Mouse (Mus musculus): ENCODE results near the gene Hip1r. TPM values are rescaled to one million over a fixed set of nuclear protein-coding genes. Genes with fewer than 3 reads are reported as not detected.

Hip1r gene
- polyA plus RNA-seq, 1 experiment from 2014 or later = 8.4 TPM

DNA sequence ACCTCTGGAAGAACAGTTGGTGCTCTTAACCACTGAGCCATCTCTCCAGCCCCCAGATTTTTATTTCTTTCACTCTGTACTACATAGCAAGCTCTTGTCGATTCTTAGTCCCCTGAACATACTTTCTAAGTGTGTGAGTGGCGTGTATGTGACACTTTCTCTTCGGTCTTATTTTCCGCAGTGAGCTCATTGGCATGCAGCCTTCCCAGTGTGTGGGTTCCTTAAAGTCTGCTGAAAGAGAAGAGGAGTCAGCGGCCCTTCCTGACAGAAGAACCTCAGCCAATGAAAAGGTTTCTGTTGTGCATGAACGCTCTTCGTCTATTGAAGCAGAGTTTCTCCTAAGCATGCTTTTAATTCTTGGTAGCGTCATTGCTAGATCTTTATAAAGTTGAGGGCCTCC is 16.2 kb upstream of the Hip1r start:
- H3K9me3 ChIP-seq = no peaks in the 10 kb centered on the region
- no peaks in the 10 kb centered on the region for H3K27me3 ChIP-seq (ENCODE audit: insufficient read depth, poor library complexity, severe bottlenecking)
- peaks cover 3% of the 10 kb centered on the region; the same call in 1 of the 2 replicates for H3K4me1 ChIP-seq
- H3K36me3 ChIP-seq = no peaks in the 10 kb centered on the region
- no peak overlapping the region for H3K27ac ChIP-seq
- no peak for DNase-seq (ENCODE audit: low spot score)
- 88% methylated on average over 8 of the region's 8 CpGs for WGBS
- H3K4me3 ChIP-seq = no peak overlapping the region

DNA sequence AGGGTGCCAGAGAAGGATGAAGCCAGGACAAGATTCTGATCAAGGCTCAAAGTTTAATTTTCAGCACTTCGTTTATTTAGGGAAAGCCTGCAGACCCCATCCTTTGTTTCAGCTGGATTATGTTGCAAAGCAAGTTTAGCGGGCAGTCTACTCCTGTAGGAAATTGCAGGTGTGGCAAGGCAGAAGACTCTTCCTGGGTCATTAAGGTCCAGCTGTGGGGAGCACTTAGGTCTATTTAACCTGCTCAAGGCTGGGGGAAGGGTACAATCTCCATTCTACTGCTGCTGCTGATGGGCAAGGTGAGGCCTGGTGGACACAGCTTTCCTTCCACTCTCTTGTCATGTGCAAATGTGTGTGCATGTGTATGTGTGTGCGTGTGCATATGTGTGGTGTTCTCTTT is 14.4 kb upstream of the Hip1r start:
- no peak overlapping the region for H3K4me3 ChIP-seq
- DNase-seq (ENCODE audit: low spot score) = no peak
- no peaks in the 10 kb centered on the region for H3K36me3 ChIP-seq
- H3K4me1 ChIP-seq = peaks cover 6% of the 10 kb centered on the region; the same call in 1 of the 2 replicates
- no peaks in the 10 kb centered on the region for H3K9me3 ChIP-seq
- no peaks in the 10 kb centered on the region for H3K27me3 ChIP-seq (ENCODE audit: insufficient read depth, poor library complexity, severe bottlenecking)
- 76% methylated on average over 3 of the region's 3 CpGs for WGBS
- H3K27ac ChIP-seq = no peak overlapping the region

DNA sequence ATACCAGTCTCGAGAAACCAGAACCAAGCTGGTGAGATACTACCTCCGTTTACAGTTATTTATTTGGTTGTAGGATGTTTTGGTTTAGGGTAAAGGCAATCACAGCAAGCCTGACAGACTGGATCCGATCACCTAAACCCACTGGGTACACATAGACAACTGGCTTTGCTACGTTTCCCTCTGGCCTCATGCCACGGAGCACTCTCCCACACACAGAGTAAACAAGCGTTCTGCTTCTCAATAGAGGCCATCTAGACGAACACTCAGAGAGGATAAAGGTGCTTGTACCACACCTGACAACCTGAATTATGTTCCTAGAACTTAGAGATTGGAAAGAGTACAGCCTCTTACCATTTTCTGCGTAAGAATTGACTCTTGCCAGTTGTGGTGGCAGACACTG is 13.3 kb upstream of the Hip1r start:
- Histone ChIP-seq H3K27me3 (ENCODE audit: insufficient read depth, poor library complexity, severe bottlenecking) (no peaks in the 10 kb centered on the region), H3K36me3 (no peaks in the 10 kb centered on the region), H3K9me3 (no peaks in the 10 kb centered on the region), H3K4me3 (no peak overlapping the region), H3K4me1 (0 out of 2 replicates have a peak, but pooled peaks cover 9% of the 10 kb centered on the region), H3K27ac (no peak overlapping the region)
- DNase-seq (ENCODE audit: low spot score) = no peak
- 75% methylated on average over 8 of the region's 8 CpGs for WGBS

DNA sequence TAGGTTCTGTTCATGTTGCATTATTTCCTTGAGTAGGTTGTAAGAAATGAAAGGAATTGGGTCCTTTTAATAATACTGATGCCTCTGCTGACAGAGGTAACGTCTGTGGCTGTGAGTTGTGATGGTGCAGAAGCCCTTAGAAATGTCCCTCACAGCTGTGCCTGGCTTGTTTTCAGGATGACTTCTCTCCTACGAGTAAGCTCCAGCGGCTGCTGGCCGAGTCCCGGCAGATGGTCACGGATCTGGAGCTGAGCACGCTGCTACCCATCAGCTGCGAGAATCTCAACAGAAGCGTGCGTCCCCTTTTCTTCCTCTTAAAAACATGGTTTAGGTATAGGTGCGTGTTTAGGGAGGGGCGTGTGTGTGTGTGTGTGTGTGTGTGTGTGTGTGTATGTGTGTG is 12.4 kb upstream of the Hip1r start:
- Histone ChIP-seq H3K9me3 (no peaks in the 10 kb centered on the region), H3K27me3 (ENCODE audit: insufficient read depth, poor library complexity, severe bottlenecking) (no peaks in the 10 kb centered on the region), H3K27ac (no peak overlapping the region), H3K4me3 (no peak overlapping the region), H3K4me1 (0 out of 2 replicates have a peak, but pooled peaks cover 9% of the 10 kb centered on the region), H3K36me3 (no peaks in the 10 kb centered on the region)
- no peak for DNase-seq (ENCODE audit: low spot score)
- 82% methylated on average over 12 of the region's 12 CpGs for WGBS

DNA sequence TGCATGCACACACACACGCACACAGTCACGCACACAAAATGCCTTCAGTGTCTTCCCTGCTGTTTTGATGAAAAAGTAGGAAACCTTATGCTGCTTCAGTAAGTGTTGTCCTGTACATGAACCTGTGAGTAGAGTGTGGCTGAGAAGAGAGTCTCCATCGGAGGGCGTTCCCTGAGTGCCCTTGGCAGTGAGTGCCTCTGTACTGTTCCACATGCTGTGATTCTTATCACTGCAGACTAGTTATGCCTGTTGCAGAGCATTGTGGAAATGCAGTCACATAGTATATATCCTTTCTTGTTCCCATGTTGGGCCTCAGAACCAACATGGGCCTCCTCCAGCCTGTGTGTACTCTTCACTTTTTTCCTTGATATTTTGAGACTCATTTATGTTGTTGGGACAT is 9.2 kb upstream of the Hip1r start:
- WGBS = 90% methylated on average over 4 of the region's 4 CpGs
- no peaks in the 10 kb centered on the region for H3K9me3 ChIP-seq
- 0 out of 2 replicates have a peak, but pooled peaks cover 3% of the 10 kb centered on the region for H3K27me3 ChIP-seq (ENCODE audit: insufficient read depth, poor library complexity, severe bottlenecking)
- H3K27ac ChIP-seq = no peak overlapping the region
- 0 out of 2 replicates have a peak, but pooled peaks cover 9% of the 10 kb centered on the region for H3K4me1 ChIP-seq
- H3K4me3 ChIP-seq = no peak overlapping the region
- H3K36me3 ChIP-seq = no peaks in the 10 kb centered on the region
- DNase-seq (ENCODE audit: low spot score) = no peak

DNA sequence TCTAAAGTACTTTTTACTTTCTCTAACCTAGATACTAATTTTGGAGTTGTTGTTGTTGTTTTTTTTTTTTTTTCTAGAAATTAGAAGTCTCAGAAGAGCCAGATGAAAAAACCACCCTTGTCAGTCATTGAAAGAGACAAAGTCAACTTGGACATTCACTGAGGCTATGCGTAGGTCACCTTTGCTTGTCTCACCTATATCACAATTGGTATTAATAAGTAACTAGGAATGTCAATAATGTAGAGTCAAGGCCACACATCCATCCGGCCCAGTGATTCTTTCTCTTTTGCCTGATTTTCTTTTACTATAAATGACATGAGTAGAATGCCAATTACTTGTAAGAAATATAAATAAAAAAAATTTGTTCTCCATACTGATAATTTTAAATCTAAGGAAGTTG is 6.7 kb upstream of the Hip1r start:
- Histone ChIP-seq H3K4me3 (no peak overlapping the region), H3K36me3 (no peaks in the 10 kb centered on the region), H3K27ac (no peak overlapping the region), H3K4me1 (0 out of 2 replicates have a peak, but pooled peaks cover 9% of the 10 kb centered on the region), H3K27me3 (ENCODE audit: insufficient read depth, poor library complexity, severe bottlenecking) (peaks cover 13% of the 10 kb centered on the region; the same call in 1 of the 2 replicates), H3K9me3 (no peaks in the 10 kb centered on the region)
- 91% methylated on average over 2 of the region's 2 CpGs for WGBS
- no peak for DNase-seq (ENCODE audit: low spot score)

DNA sequence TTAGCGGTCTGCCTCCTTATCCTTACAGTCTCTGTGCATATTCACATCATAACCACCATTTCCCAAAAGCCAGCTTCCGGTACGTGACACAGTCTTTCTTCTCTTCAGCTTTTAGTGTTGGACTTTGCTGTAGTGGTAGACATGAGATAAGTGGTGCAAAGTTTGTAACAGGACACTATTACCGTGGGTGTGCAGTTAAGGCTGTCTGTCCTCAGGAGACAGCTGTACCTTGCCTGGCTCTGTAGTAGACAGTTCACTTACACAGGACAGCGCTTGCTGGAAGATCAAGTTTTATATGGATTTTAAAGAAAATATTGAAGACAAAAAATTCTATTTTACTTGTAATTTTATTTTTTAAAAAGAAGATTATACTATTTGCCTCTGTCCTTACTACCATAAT is 5.0 kb upstream of the Hip1r start:
- H3K27me3 ChIP-seq (ENCODE audit: insufficient read depth, poor library complexity, severe bottlenecking) = peaks cover 29% of the 10 kb centered on the region
- DNase-seq (ENCODE audit: low spot score) = no peak
- peaks cover 14% of the 10 kb centered on the region for H3K4me1 ChIP-seq
- WGBS = 70% methylated on average over 5 of the region's 5 CpGs
- H3K4me3 ChIP-seq = no peak overlapping the region
- H3K9me3 ChIP-seq = no peaks in the 10 kb centered on the region
- H3K36me3 ChIP-seq = no peaks in the 10 kb centered on the region
- no peak overlapping the region for H3K27ac ChIP-seq

DNA sequence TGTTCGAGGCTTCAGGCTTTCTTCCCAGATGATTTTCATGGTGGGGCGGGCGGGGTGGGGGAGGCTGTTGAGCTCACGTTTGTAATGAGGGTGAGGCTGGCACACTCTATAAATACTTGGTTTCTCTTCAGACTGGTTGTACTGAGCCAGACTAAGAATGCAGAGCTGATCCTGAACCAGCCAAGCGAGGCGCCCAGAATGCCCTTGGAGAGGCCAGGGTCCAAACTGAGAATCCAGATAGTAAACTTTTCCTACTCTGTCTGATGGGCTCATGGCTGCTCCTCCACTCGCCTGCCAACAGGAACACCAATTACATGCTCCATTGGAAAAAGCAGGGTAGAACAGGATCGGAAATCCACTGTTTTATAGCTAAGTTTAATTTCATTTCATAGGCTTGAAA is 4.2 kb upstream of the Hip1r start:
- no peaks in the 10 kb centered on the region for H3K9me3 ChIP-seq
- WGBS = 73% methylated on average over 8 of the region's 8 CpGs
- H3K4me1 ChIP-seq = peaks cover 12% of the 10 kb centered on the region
- H3K4me3 ChIP-seq = no peak overlapping the region
- peaks cover 34% of the 10 kb centered on the region for H3K27me3 ChIP-seq (ENCODE audit: insufficient read depth, poor library complexity, severe bottlenecking)
- DNase-seq (ENCODE audit: low spot score) = no peak
- H3K27ac ChIP-seq = no peak overlapping the region
- H3K36me3 ChIP-seq = no peaks in the 10 kb centered on the region

DNA sequence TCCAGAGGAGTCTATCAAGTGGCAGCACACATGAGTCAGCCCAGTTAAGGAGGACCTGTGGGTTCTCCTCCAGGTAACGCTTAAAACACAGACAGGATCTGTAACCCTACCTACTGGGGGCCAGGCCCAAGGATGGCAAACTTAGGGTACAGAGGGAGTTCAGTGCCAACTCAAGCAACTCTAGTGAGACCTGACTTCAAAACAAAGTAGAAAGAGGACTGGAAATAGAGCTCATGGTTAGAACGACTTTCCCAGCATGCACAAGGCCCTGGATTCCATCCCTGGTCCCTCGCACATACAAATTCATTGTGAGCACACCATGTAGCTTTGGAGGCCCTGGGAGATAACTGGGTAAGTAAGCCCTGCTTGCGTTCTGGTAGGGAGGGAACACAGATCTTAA is 2.9 kb upstream of the Hip1r start:
- DNase-seq (ENCODE audit: low spot score) = no peak
- Histone ChIP-seq H3K4me1 (peaks cover 16% of the 10 kb centered on the region), H3K36me3 (no peaks in the 10 kb centered on the region), H3K27me3 (ENCODE audit: insufficient read depth, poor library complexity, severe bottlenecking) (peaks cover 47% of the 10 kb centered on the region), H3K27ac (no peak overlapping the region), H3K4me3 (no peak overlapping the region), H3K9me3 (no peaks in the 10 kb centered on the region)
- WGBS = 83% methylated on average over 4 of the region's 4 CpGs

DNA sequence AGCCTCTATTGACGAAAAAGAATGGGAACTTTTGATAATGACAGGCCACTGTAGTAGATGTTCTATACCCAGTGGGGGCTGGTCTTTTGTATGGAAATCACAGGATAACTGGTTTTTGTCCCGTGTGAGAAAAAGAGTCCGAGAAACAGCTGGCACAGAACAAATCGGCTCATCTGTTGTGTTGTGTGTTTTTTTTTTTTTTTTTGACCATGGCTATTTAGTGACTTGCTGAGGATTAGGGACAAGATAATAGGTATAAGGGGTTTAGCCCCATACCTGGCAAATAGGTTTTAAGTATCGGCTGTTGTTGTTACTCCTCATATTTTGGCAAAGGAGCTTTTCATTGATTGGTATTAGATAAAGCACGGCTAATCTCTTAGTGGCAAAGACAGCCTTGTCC is 975 bp upstream of the Hip1r start:
- Histone ChIP-seq H3K4me3 (no peak overlapping the region), H3K36me3 (no peaks in the 10 kb centered on the region), H3K4me1 (peaks cover 29% of the 10 kb centered on the region), H3K27me3 (ENCODE audit: insufficient read depth, poor library complexity, severe bottlenecking) (peaks cover 58% of the 10 kb centered on the region), H3K27ac (no peak overlapping the region), H3K9me3 (no peaks in the 10 kb centered on the region)
- WGBS = 77% methylated on average over 6 of the region's 6 CpGs
- DNase-seq (ENCODE audit: low spot score) = no peak

DNA sequence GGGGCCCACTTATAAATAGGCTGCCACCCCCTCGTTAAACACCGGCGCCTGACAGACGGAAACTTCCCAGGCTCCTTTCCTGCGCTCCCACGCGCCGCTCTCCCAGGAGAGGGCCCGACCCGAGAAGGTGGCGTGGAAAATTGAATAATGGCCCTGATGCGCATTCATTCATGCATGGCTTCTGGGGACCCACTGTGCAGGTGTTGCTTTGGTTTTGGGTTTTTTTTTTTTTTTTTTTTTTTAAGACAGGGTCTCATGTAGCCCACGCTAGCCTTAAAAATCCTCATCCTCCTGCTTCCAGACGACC is 704 bp downstream of the Hip1r start:
- peak overlapping the region; percentile 85 for H3K4me3 ChIP-seq
- no peaks in the 10 kb centered on the region for H3K9me3 ChIP-seq
- no peaks in the 10 kb centered on the region for H3K36me3 ChIP-seq
- H3K27ac ChIP-seq = peak overlapping the region; percentile 88; the same call in 1 of the 2 replicates
- under 1% methylated on average over 14 of the region's 14 CpGs for WGBS
- no peak for DNase-seq (ENCODE audit: low spot score)
- H3K4me1 ChIP-seq = peaks cover 38% of the 10 kb centered on the region
- H3K27me3 ChIP-seq (ENCODE audit: insufficient read depth, poor library complexity, severe bottlenecking) = peaks cover 60% of the 10 kb centered on the region

DNA sequence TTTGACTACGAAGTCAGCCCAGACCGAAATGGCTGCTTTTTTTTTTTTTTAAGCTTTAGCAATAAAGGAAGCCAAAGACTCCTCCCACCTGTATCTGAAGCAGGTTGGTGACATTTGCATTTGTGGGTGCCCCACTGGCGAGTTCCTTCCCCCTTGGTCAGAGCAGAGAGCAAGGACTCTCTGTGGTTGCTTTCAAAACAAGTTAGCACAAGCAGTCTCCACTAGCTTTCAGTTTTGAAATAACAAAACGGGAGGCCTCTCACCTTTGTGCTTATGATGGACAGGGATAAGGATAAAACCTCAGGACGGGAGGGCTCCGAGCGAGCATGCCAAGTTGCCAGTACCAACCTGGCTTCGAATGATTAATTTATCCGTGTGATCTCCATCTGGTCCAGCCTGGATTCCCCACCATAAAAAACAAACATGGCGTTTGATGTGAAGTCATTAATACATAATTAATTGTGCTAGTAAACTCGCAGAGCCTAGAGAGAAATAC is 1.2 kb downstream of the Hip1r start:
- no peak for DNase-seq (ENCODE audit: low spot score)
- H3K4me3 ChIP-seq = peak overlapping the region; percentile 85
- 47% methylated on average over 11 of the region's 11 CpGs for WGBS

DNA sequence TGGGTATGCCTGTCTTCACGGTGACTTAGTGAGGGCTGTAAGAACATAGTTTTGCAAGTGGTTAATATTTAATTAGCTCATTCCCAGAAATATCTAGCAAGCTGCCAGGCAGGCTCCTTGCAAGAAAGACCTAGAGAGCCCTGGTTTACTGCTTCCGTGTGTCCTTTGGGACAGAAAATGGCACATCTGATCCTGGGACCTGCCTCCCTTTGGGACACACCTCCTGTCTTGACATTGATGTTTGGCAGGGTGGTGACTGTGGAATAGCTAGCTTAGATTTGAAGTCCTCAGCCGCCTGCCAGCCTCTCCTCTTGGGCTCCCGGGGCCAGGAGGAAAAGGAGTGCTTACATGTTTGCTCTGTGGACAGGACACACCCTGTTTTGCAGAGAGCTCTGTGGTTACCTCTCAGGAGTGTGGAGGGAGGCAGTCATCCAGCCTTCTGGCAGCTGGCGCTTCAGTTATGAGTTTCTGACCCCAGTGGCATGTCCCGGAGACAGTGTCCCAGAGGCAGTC is 2.3 kb downstream of the Hip1r start:
- Histone ChIP-seq H3K4me1 (peaks cover 41% of the 10 kb centered on the region), H3K9me3 (no peaks in the 10 kb centered on the region), H3K4me3 (no peak overlapping the region), H3K27ac (no peak overlapping the region), H3K27me3 (ENCODE audit: insufficient read depth, poor library complexity, severe bottlenecking) (peaks cover 51% of the 10 kb centered on the region), H3K36me3 (no peaks in the 10 kb centered on the region)
- no peak for DNase-seq (ENCODE audit: low spot score)
- 51% methylated on average over 6 of the region's 6 CpGs for WGBS

More for the DNA sequence above, 1.2 kb downstream of the Hip1r start:
- Histone ChIP-seq H3K9me3 (no peaks in the 10 kb centered on the region), H3K27me3 (ENCODE audit: insufficient read depth, poor library complexity, severe bottlenecking) (peaks cover 57% of the 10 kb centered on the region), H3K36me3 (no peaks in the 10 kb centered on the region), H3K27ac (no peak overlapping the region), H3K4me1 (peaks cover 41% of the 10 kb centered on the region)

DNA sequence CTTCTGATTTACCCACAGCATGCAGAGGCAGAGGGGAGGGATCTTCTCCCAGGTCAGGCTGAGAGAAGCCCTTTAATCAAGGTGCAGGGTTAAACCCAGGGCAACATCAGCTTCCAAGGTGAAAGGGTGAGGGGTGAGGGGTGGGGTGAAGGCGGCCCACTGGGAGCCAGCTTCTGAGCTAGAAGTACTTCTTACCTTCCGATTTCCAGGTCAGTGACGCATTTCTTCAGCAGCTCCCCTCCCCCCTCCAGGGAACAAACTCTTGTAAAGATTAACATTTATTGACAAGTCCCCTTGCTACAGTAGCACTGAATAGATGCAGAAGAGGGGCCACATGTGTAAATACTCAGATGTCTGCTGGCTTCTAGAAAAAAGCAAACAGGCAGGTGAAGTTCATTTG is 3.8 kb downstream of the Hip1r start:
- 37% methylated on average over 3 of the region's 3 CpGs for WGBS

More for the DNA sequence above, 3.8 kb downstream of the Hip1r start:
- Histone ChIP-seq H3K27ac (no peak overlapping the region), H3K9me3 (no peaks in the 10 kb centered on the region), H3K4me3 (no peak overlapping the region), H3K36me3 (no peaks in the 10 kb centered on the region), H3K4me1 (peaks cover 44% of the 10 kb centered on the region), H3K27me3 (ENCODE audit: insufficient read depth, poor library complexity, severe bottlenecking) (peaks cover 45% of the 10 kb centered on the region)
- DNase-seq (ENCODE audit: low spot score) = no peak
